11 mouse cellular contexts compared by ENCODE assay signal in genomic region chr1:154723078-154723477, GRCm38 (mm10).
DNase-seq lines count a peak whose midpoint lies in the region; ATAC-seq and TF ChIP-seq lines count a peak whose summit lies in the region.
"Had no signal": no experiment of that assay in that cellular context is flagged by ENCODE, and none has a peak within 500 bp of the region (broad histone marks: within the 10 kb centered on the region; RNA-seq: fewer than 3 reads in every experiment).

No protein-coding gene starts in this region.

- no peak overlapping the region for H3K4me3 ChIP-seq in lung, embryonic 14.5 days (ENCODE audit: low read depth, low read length)
- H3K4me3 ChIP-seq in lung, adult 2 months (replicated peaks; ENCODE audit: extremely low read depth, low read depth, low read length): no peak overlapping the region
- H3K4me3 ChIP-seq in forebrain, embryonic 13.5 days: peak overlapping the region; percentile 51
- peak overlapping the region; percentile 15 for H3K4me3 ChIP-seq in limb, embryonic 13.5 days
- H3K4me3 ChIP-seq in stomach, embryonic 15.5 days (replicated peaks): 0 out of 2 replicates have a peak overlapping the region, but pooled peaks have one; percentile 2
- H3K4me3 ChIP-seq: erythroblast, embryonic 14.5 days; liver, embryonic 13.5 days had no signal

- DNase-seq in lung, embryonic 14.5 days: no peak
- DNase-seq in lung, adult 2 months: no peak
- no peak for DNase-seq in ovary, postnatal 36 days (ENCODE audit: low spot score)
- DNase-seq in kidney, adult 9 months: no peak
- DNase-seq: heart, postnatal 36 days; liver, embryonic 13.5 days had no signal

- H3K27me3 ChIP-seq in lung, embryonic 14.5 days (ENCODE audit: insufficient read depth, low read length): peaks cover 56% of the 10 kb centered on the region
- peaks cover 36% of the 10 kb centered on the region for H3K27me3 ChIP-seq in forebrain, embryonic 13.5 days
- H3K27me3 ChIP-seq in limb, embryonic 13.5 days: peaks cover 72% of the 10 kb centered on the region
- peaks cover 48% of the 10 kb centered on the region for H3K27me3 ChIP-seq in stomach, embryonic 15.5 days (replicated peaks)

- 29% methylated on average over 6 of the region's 6 CpGs for WGBS in lung, embryonic 14.5 days
- 40% methylated on average over 6 of the region's 6 CpGs for WGBS in lung, adult 2 months
- 32% methylated on average over 6 of the region's 6 CpGs for WGBS in forebrain, embryonic 13.5 days
- WGBS in limb, embryonic 13.5 days: 36% methylated on average over 6 of the region's 6 CpGs
- 35% methylated on average over 6 of the region's 6 CpGs for WGBS in stomach, embryonic 15.5 days

- no peak for ATAC-seq in lung, embryonic 14.5 days (ENCODE audit: insufficient read depth)
- peak; percentile 39; the same call in 1 of the 2 replicates for ATAC-seq in forebrain, embryonic 13.5 days
- ATAC-seq in limb, embryonic 13.5 days (ENCODE audit: low FRiP score, low read depth): no peak
- no peak for ATAC-seq in stomach, embryonic 15.5 days (ENCODE audit: insufficient read depth, low FRiP score, low read depth)
- no peak for ATAC-seq in CD4-positive, CD25-positive, alpha-beta regulatory T cell, adult 4 months

- no peak for TF ChIP-seq CTCF in lung, embryonic 14.5 days (IDR thresholded peaks at IDR 0.05; ENCODE audit: low read depth)
- no peak for TF ChIP-seq CTCF in lung, adult 2 months (IDR thresholded peaks at IDR 0.05; ENCODE audit: insufficient read depth, low read length)

- H3K9me3 ChIP-seq in lung, embryonic 14.5 days (ENCODE audit: low read depth, low read length): no peaks in the 10 kb centered on the region
- H3K9me3 ChIP-seq in forebrain, embryonic 13.5 days (replicated peaks): no peaks in the 10 kb centered on the region
- no peaks in the 10 kb centered on the region for H3K9me3 ChIP-seq in limb, embryonic 13.5 days
- H3K9me3 ChIP-seq in stomach, embryonic 15.5 days: no peaks in the 10 kb centered on the region
- H3K9me3 ChIP-seq: liver, embryonic 13.5 days had no signal

- TF ChIP-seq POLR2A in lung, adult 2 months (IDR thresholded peaks at IDR 0.05; ENCODE audit: borderline replicate concordance, extremely low read depth, low read depth, low read length): no peak

- H3K4me2 ChIP-seq in lung, embryonic 14.5 days: 0 out of 2 replicates have a peak overlapping the region, but pooled peaks have one; percentile 4
- H3K4me2 ChIP-seq in forebrain, embryonic 13.5 days: peak overlapping the region; percentile 88
- peak overlapping the region; percentile 50 for H3K4me2 ChIP-seq in limb, embryonic 13.5 days (replicated peaks)
- peak overlapping the region; percentile 32 for H3K4me2 ChIP-seq in stomach, embryonic 15.5 days
- H3K4me2 ChIP-seq: liver, embryonic 13.5 days had no signal

- H3K9ac ChIP-seq in lung, embryonic 14.5 days: no peak overlapping the region
- peak overlapping the region; percentile 66 for H3K9ac ChIP-seq in forebrain, embryonic 13.5 days
- no peak overlapping the region for H3K9ac ChIP-seq in limb, embryonic 13.5 days
- H3K9ac ChIP-seq in stomach, embryonic 15.5 days: no peak overlapping the region
- H3K9ac ChIP-seq: liver, embryonic 13.5 days had no signal

- no peaks in the 10 kb centered on the region for H3K4me1 ChIP-seq in lung, embryonic 14.5 days (ENCODE audit: insufficient read depth)
- peaks cover 3% of the 10 kb centered on the region; the same call in 1 of the 2 replicates for H3K4me1 ChIP-seq in lung, adult 2 months (ENCODE audit: control insufficient read depth, insufficient read depth, low read length)
- peaks cover 33% of the 10 kb centered on the region for H3K4me1 ChIP-seq in forebrain, embryonic 13.5 days
- peaks cover 25% of the 10 kb centered on the region for H3K4me1 ChIP-seq in limb, embryonic 13.5 days
- 0 out of 2 replicates have a peak, but pooled peaks cover 3% of the 10 kb centered on the region for H3K4me1 ChIP-seq in stomach, embryonic 15.5 days
- H3K4me1 ChIP-seq: liver, embryonic 13.5 days had no signal

- no peak overlapping the region for H3K27ac ChIP-seq in lung, embryonic 14.5 days (ENCODE audit: low read depth)
- H3K27ac ChIP-seq in forebrain, embryonic 13.5 days: no peak overlapping the region; the same call in 1 of the 2 replicates
- no peak overlapping the region for H3K27ac ChIP-seq in limb, embryonic 13.5 days
- no peak overlapping the region for H3K27ac ChIP-seq in stomach, embryonic 15.5 days
- H3K27ac ChIP-seq: liver, embryonic 13.5 days had no signal

- H3K36me3 ChIP-seq in lung, embryonic 14.5 days (ENCODE audit: insufficient read depth): no peaks in the 10 kb centered on the region
- H3K36me3 ChIP-seq in forebrain, embryonic 13.5 days (ENCODE audit: poor library complexity, severe bottlenecking): no peaks in the 10 kb centered on the region
- H3K36me3 ChIP-seq in limb, embryonic 13.5 days: no peaks in the 10 kb centered on the region
- H3K36me3 ChIP-seq in stomach, embryonic 15.5 days: no peaks in the 10 kb centered on the region
- H3K36me3 ChIP-seq: liver, embryonic 13.5 days had no signal

Comparison
In these comparisons a context has a peak if more than half of its experiments do, and no peak if none do; other contexts are left out.
1. H3K4me2 ChIP-seq: peak in every context shown above with its lines; median percentile 88 in forebrain, embryonic 13.5 days; 50 in limb, embryonic 13.5 days; 32 in stomach, embryonic 15.5 days; 4 in lung, embryonic 14.5 days.
2. H3K4me3 ChIP-seq: peak in forebrain, embryonic 13.5 days (single experiment), limb, embryonic 13.5 days (single experiment) and stomach, embryonic 15.5 days (single experiment); none in lung, embryonic 14.5 days (single experiment) and lung, adult 2 months (single experiment).